Mouse (Mus musculus): ENCODE results near the gene Trim67. TPM values are rescaled to one million over a fixed set of nuclear protein-coding genes. Genes with fewer than 3 reads are reported as not detected.

Gene Trim67
- total RNA-seq, 2 experiments from 2014 or later, result 0.18 to 0.23 TPM

- peak; percentile 34 for DNase-seq
Measured at GRCm38 (mm10) chr8:124794486-124794780, 1.5 kb downstream of the Trim67 start.

- no peak for DNase-seq
Measured at GRCm38 (mm10) chr8:124795781-124796488, 3.0 kb downstream of the Trim67 start.

GRCm38 (mm10) chr8:124800542-124800941 is 7.7 kb downstream of the Trim67 start:
- no peak for DNase-seq

GRCm38 (mm10) chr8:124803824-124804702 is 11.2 kb downstream of the Trim67 start:
- DNase-seq, result no peak

- DNase-seq, result no peak
Measured at GRCm38 (mm10) chr8:124805990-124806389, 13.1 kb downstream of the Trim67 start.

GRCm38 (mm10) chr8:124809419-124809818 is 16.5 kb downstream of the Trim67 start:
- no peak for DNase-seq

- no peak for DNase-seq
Measured at GRCm38 (mm10) chr8:124810056-124810610, 17.2 kb downstream of the Trim67 start.

GRCm38 (mm10) chr8:124810689-124811394 is 17.9 kb downstream of the Trim67 start:
- DNase-seq, result no peak

- DNase-seq, result no peak
Measured at GRCm38 (mm10) chr8:124813326-124813725, 20.4 kb downstream of the Trim67 start.

- no peak for DNase-seq
Measured at GRCm38 (mm10) chr8:124815870-124816269, 23.0 kb downstream of the Trim67 start.

- no peak for DNase-seq
Measured at GRCm38 (mm10) chr8:124816866-124817265, 24.0 kb downstream of the Trim67 start.

GRCm38 (mm10) chr8:124817361-124817760 is 24.5 kb downstream of the Trim67 start:
- DNase-seq, result no peak

GRCm38 (mm10) chr8:124819612-124820115 is 26.8 kb downstream of the Trim67 start:
- no peak for DNase-seq

GRCm38 (mm10) chr8:124820125-124820524 is 27.2 kb downstream of the Trim67 start:
- no peak for DNase-seq

GRCm38 (mm10) chr8:124823497-124823896 is 30.6 kb downstream of the Trim67 start:
- no peak for DNase-seq

GRCm38 (mm10) chr8:124826658-124827057 is 33.8 kb downstream of the Trim67 start:
- no peak for DNase-seq

- peak; percentile 67 for DNase-seq
Measured at GRCm38 (mm10) chr8:124827387-124827786, 34.5 kb downstream of the Trim67 start.

- no peak for DNase-seq
Measured at GRCm38 (mm10) chr8:124828561-124829240, 35.8 kb downstream of the Trim67 start.

- no peak for DNase-seq
Measured at GRCm38 (mm10) chr8:124830050-124830449, 37.2 kb downstream of the Trim67 start.

- DNase-seq, result no peak
Measured at GRCm38 (mm10) chr8:124831531-124831930, 38.6 kb downstream of the Trim67 start.

- DNase-seq, result no peak
Measured at GRCm38 (mm10) chr8:124831941-124832340, 39.0 kb downstream of the Trim67 start.
